Mouse (Mus musculus) spleen, embryonic (tissue): ENCODE results near the gene Alk.

Experiments used
- CTCF ChIA-PET: fragments of 350-600 bp; sonication (Branson Sonifier 250); formaldehyde crosslinking; loops from one replicate; lab custom pipeline; 2022; lab: Charles Lee

Gene Alk

GRCm38 (mm10) chr17:72604610-72604980 is at the start of gene Alk:
TSS of gene Alk (minus strand) at chr17:72604627.
- CTCF ChIA-PET = no interaction called here

GRCm38 (mm10) chr17:72652801-72653200 is 48.4 kb upstream of the Alk start:
- CTCF ChIA-PET = no interaction called here

DNA sequence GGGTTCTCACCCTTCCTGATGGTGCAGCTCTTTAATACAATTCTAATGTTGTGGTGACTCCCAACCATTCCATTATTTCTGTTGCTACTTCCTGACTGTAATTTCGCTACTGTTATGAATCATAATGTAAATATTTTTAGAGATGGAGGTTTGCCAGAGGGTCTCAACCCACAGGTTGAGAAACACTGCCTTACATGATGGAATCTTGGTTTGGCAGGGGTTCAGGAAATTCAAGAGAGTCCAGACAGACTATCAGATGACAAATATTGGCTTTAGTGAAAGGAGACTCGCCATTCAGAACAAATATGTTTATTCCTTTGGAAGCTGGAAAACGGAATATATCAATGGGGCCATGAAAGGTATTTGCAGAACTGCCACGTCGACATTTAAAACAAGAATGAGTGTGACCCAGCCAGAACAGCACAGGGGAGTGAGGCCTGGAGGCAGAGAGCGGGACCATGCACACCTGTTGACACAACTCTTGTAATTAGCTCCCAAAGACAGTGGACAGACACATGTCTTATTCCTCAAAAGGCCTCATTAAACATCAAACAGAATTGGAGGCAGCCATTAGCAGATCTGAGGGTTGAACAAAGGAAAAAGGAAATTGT is 44.3 kb upstream of the Alk start:
- CTCF ChIA-PET = no interaction called here

- CTCF ChIA-PET = no interaction called here
These were observed 41.7 kb upstream of the Alk start for GRCm38 (mm10) chr17:72646167-72646566.

GRCm38 (mm10) chr17:72640095-72640494 is 35.7 kb upstream of the Alk start:
- CTCF ChIA-PET = no interaction called here

- CTCF ChIA-PET = no interaction called here
These were observed 35.0 kb upstream of the Alk start for GRCm38 (mm10) chr17:72639400-72639799.

GRCm38 (mm10) chr17:72606251-72606650 is 1.8 kb upstream of the Alk start:
- CTCF ChIA-PET = no interaction called here

DNA sequence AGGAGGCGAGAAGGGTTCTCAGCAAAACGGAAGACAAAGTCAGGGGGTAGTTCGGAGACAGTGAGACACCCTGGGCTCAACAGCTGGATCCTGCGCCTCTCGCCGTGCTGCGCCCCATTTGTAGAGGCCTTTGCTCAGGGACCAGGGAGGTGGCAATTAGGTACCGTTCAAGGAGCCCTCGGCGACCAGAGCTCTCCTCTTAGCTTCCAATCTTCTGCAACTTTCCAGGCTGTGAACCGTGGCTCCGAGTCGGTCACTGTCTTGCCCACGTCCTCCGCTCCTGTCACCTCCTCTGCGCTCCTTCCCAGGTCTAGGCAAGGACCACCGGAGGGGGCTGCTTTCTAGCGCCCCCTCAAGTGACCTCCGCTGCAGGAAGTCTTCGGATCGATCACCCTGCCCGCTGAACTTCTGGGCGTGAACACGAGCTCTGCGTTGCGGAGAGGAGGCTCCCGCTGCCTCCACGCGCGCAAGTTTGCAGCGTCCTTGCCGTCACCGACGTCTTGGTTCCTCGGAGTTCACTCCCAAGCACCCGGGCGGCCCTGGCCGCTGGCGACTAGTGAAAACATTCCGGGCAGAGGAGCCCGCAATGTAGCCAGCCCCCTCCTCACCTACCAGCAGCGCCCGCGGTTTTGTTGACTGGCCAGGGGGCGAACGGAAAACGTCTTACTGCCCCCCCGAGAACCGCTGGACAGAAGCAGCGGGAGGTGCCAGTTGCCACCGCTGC is 379 bp downstream of the Alk start:
- CTCF ChIA-PET = no interaction called here

- CTCF ChIA-PET = no interaction called here
These were observed 1.1 kb downstream of the Alk start for GRCm38 (mm10) chr17:72603118-72603885.

GRCm38 (mm10) chr17:72600806-72601205 is 3.6 kb downstream of the Alk start:
- CTCF ChIA-PET = no interaction called here

DNA sequence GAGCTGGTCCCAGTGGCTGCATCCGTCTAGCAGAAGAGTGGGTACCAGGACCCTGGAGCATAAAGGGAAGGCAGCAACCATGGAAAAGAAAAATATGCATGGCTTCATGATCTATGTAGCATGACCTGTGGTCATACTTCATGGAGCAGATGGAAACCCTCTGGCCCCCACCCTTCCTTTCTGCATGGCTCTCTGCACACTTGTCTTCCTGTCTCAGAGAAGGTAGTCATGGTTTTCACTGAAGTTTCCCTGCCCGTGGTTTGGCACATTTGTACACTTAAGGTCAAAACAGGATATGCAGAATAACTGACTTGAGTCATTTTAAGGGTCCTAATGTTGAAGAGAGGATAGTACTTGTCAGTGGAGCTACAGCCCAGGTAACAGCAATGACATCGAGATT is 16.8 kb downstream of the Alk start:
- CTCF ChIA-PET = no interaction called here

- CTCF ChIA-PET = no interaction called here
These were observed 24.3 kb downstream of the Alk start for GRCm38 (mm10) chr17:72580142-72580541.

DNA sequence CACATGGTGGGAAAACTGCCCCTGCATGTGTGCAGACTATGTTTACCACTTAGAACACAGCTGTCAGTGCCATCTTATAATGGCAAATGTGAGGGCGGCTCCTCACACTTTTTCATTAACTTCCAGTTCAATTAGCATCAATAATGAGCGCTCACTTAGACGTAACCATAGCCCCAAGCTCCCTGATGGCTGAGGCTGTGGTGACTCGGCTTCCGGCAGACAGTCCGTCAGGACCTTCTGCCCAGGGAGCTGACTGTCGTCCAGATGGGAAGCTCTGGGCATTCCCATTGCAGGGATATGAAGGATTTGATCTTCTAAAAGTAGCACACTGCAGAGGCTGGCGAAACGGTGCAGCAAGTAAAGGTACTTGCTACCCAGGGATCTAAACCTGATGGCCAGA is 25.1 kb downstream of the Alk start:
- CTCF ChIA-PET = no interaction called here

DNA sequence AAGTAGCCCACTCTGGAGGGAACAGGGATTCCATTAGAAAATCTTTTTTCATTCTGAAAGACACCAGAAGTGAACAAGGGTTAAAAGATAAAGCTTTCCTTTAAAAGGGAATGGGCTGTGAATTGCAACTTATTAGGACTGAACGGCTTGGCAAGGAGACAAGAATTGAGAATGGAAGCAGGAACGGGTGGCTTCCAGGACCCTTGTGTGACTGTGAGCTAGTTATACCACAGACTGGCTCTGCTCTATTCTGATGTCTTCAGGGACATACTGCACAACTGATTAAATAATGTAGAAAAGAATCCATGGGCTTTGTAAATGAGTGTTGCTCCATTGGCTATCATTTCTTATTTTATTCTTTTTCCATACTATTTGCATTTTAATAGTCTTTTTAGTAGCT is 33.0 kb downstream of the Alk start:
- CTCF ChIA-PET = no interaction called here

DNA sequence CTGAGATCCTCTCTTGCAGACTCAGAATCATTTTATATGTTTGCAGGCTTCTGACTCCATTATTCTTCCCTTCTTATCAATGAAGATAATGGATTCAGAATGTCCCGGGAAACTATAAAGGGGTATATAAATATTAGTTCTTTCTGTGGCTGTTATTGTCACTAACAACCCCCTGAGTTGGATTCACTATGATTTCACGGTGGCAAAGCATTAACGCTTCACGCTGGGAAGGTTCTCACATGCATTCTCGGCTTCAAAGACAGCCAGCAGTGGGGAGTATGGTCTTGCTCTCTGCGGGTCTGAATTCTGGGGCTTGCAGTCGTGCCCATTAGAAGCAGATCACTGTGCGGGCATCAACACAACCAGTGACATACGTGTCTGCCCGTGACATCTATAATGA is 34.9 kb downstream of the Alk start:
- CTCF ChIA-PET = no interaction called here

- CTCF ChIA-PET = no interaction called here
These were observed 41.0 kb downstream of the Alk start for GRCm38 (mm10) chr17:72563423-72563822.

DNA sequence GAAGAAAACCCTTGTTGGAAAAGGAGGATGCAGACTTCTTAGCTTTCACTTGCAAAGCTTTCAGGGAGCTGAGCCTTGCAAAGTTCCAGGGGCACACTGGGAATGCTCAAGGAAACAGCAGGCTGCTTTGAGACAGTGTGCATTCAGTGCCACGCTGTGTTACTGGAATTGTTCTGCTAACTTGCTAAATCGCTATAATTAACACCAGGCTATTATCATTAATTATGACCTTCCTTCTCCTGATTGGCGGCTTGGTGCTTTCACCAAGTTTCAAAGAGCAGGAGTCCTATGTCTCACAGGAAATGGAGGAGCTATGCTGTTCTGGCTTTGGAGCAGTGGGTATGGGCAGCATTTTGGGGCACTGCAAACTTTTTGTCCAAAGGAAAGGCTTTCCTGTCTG is 43.0 kb downstream of the Alk start:
- CTCF ChIA-PET = interaction anchor here (0.6 kb wide), 1 partner anchor 1604 kb away, joined by 3 read pairs; no protein-coding TSS in a partner anchor

DNA sequence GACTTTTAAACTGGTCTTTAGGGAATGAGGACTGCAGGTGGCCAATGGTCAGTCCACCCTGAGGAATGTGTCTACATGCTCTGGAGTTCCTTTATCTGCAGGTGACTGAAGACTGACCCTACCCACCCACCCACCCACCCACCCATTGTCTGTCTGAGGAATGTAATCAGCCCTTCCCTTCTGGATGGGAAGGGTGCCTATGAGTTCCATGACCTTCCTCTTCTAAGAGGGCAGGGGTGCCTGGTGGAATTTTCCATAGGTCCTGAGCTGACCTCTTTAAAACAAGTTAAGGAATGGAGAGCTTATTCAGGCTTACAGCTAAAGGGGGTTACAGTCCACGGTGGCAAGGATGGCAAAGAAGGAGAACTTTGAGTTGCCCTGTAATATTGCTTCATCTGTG is 43.7 kb downstream of the Alk start:
- CTCF ChIA-PET = no interaction called here

DNA sequence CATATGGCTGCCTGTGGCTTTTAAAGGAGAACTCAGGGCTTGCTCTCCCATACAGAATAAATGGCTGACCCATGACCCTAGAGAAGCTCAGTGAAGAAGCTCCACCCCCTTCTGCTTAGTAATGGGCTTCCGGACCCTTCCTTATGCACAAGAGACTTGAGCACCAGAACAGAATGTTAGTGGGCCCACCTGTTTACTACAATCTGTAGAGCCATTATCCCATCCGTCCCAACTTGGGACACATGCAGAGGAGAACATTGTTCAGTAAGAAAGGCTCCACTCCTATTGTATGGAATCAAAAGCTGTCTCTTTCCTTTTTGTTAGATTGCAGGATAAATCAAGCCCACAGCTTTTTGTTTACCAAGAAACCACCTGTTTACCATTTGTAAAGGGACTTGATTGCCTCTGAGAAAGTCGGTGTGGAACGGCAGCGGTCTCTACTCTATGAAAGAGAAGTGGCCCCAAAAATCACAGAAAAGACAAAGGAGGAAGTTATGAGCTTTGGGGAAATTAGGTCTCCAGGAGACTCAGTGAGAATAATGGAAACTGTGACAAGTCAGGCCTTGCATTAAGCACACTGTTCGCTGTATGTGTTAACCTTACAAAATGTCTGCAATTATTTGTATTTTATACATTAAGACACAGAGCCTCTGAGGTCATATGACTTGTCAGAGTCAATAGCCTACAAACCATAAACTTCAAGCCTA is 47.2 kb downstream of the Alk start:
- CTCF ChIA-PET = no interaction called here

DNA sequence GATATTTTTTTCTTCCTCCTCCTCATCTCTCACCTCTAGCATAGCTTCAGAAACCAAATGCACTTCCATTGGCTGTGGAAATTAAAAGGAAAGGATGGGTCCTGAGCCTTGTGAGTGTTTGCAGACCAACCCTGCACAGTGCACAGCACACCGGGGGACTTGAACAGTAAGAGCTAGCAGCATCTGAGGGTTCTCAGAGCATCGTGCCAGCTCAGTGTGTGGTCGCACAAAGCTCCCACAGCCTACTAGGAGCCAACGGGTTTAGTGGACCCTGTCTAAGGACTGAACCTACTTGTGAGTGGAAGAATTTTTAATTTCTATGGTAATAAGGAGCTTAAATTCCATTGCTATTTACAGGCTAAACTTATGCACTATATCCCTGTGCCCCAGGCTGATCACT is 58.2 kb downstream of the Alk start:
- CTCF ChIA-PET = no interaction called here

GRCm38 (mm10) chr17:72535304-72535703 is 69.1 kb downstream of the Alk start:
- CTCF ChIA-PET = no interaction called here

DNA sequence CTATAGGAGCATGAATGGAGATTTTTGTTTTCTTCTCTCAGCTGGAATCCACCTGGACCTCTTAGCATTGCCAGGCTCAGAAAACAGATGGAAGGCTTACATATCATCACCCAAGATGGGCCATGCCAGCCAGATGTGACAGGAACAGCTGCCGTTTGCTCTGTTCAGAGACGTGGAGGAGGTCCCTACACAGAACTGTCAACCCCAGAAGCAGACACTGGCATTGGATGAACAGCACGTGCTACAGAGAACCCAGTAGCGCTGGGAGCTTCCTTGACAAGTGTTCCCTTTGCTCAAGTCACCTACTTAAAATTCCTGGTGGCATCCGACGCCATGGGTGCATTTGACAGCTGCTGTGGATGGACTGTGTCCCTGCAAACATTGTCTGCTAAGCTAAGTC is 72.2 kb downstream of the Alk start:
- CTCF ChIA-PET = no interaction called here
